Mouse (Mus musculus) lung, embryonic 15.5 days (tissue): ENCODE data around the gene Spata33. TPM values are rescaled to one million over a fixed set of nuclear protein-coding genes. Genes with fewer than 3 reads are reported as not detected.
"Not testable (repeated sequence)": the region's sequence is repeated elsewhere in the genome, so short reads cannot be mapped to it uniquely, and the experiment has no call there.

Experiments
- ATAC-seq: fragments of 200-750 bp; cut with Nextera tagmentation; 2 replicates; pipeline ENCODE4 v1.8.0; 2017; ENCODE audit warnings: moderate number of reproducible peaks, borderline replicate concordance; ENCODE audit not compliant: low FRiP score, low TSS enrichment; ENCODE audit errors: extremely low read depth
- H3K27ac ChIP-seq: fragments of 300-500 bp; sonication (generic); 2 replicates; pipeline ENCODE4 v1.5.1; 2015; ENCODE audit warnings: moderate library complexity, mild to moderate bottlenecking, inconsistent platforms
- H3K27me3 ChIP-seq: fragments of 300-500 bp; sonication (generic); 2 replicates; pipeline ENCODE4 v1.6.1; 2015; ENCODE audit warnings: inconsistent platforms
- H3K36me3 ChIP-seq: fragments of 300-500 bp; sonication (generic); 2 replicates; pipeline ENCODE4 v1.6.1; 2015; ENCODE audit warnings: inconsistent platforms
- H3K4me1 ChIP-seq: fragments of 300-500 bp; sonication (generic); 2 replicates; pipeline ENCODE4 v1.6.1; 2015; ENCODE audit warnings: inconsistent platforms
- H3K4me2 ChIP-seq: fragments of 300-500 bp; sonication (generic); 2 replicates; pipeline ENCODE4 v1.6.1; 2015; ENCODE audit warnings: inconsistent platforms, mild to moderate bottlenecking, moderate library complexity
- H3K4me3 ChIP-seq: fragments of 300-500 bp; sonication (generic); 2 replicates; pipeline ENCODE4 v1.5.1; 2015; ENCODE audit warnings: mild to moderate bottlenecking, inconsistent platforms
- H3K9ac ChIP-seq: fragments of 300-500 bp; sonication (generic); 2 replicates; pipeline ENCODE4 v1.6.1; 2015; ENCODE audit warnings: inconsistent platforms
- H3K9me3 ChIP-seq: fragments of 300-500 bp; sonication (generic); 2 replicates; pipeline ENCODE4 v1.6.1; 2016; ENCODE audit warnings: inconsistent platforms
- WGBS: fragments of 180-500 bp; shearing (Covaris S2); methylation state at CpG from one replicate; pipeline ENCODE4 v1.1.7; 2015; 5-methylcytosine and 5-hydroxymethylcytosine counted together
- polyA plus RNA-seq: library from polyadenylated mRNA; unstranded; fragments of >200 nt; fragmentation: Nextera tagmentation; extraction: Ambion mirVana; gene quantifications from 2 replicates; pipeline ENCODE4 v1.2.1, GENCODE M21; 2015

Spata33 gene
- polyA plus RNA-seq, 1 experiment from 2014 or later, result 4.9 TPM

DNA sequence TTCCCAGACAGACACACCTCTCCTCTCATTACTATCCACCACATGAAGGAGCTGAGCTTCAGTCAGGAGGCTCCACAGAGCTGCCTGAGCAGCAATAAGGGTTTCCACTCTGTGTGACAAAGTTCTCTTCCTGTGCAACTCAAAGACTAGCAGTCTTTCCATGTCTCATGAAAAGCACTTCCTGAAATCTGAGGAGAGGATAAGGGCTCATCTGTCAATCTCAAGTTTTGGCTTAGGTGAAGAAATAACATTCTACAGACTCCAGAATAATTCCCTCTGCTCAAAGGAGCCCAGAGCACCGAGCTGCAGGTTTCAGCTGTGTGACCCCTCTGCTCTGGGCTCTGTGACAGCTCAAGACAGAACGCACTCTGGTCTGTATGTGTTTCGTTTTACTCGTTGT lies 40.3 kb downstream of the Spata33 start:
- H3K27me3 ChIP-seq, result no peaks in the 10 kb centered on the region
- H3K36me3 ChIP-seq, result peaks cover 51% of the 10 kb centered on the region
- no peak overlapping the region for H3K27ac ChIP-seq
- H3K4me3 ChIP-seq, result peak overlapping the region; percentile 90
- H3K4me2 ChIP-seq, result peak overlapping the region; percentile 92
- no peaks in the 10 kb centered on the region for H3K9me3 ChIP-seq
- peak overlapping the region; percentile 97; the same call in 1 of the 2 replicates for H3K9ac ChIP-seq
- peaks cover 20% of the 10 kb centered on the region for H3K4me1 ChIP-seq
- WGBS, result 41% methylated on average over 4 of the region's 4 CpGs
- ATAC-seq, result no peak

DNA sequence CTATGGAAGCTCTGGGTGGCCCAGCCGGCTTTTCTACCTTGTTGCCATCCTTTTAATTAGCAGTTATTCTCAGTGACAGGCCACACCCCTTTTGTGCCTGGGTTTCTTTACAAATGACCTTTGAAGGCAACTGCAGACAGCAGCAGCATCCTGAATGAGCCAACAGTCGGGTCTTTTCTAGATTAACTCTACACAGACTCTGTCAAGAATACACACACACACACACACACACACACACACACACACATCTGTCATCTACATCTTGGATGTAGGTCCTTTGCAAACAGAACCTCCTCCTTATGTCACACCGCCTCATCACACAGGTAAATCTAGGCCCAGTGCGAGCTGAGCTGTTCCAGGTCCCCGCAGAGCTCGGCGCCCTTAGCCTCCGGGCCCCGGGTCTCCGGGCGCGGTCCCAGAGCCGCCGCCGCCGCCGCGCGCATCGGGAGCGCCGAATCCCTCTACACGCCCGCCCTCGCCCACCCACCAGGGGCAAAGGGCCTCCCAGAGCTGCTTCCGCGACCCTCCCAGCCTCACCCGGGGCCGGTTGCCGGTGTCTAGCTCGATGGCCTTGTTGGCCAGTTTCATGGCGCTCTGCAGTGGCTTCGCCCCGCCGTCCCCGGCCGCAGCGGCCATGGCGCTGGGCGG lies 40.9 kb downstream of the Spata33 start:
- peak overlapping the region; percentile 92 for H3K4me2 ChIP-seq
- no peaks in the 10 kb centered on the region for H3K27me3 ChIP-seq
- ATAC-seq, result no peak; the same call in 1 of the 2 replicates
- peaks cover 51% of the 10 kb centered on the region for H3K36me3 ChIP-seq
- WGBS, result under 1% methylated on average over 40 of the region's 40 CpGs
- H3K4me1 ChIP-seq, result peaks cover 20% of the 10 kb centered on the region
- H3K27ac ChIP-seq, result peak overlapping the region; percentile 69
- H3K9me3 ChIP-seq, result no peaks in the 10 kb centered on the region
- peak overlapping the region; percentile 90 for H3K4me3 ChIP-seq
- H3K9ac ChIP-seq, result peak overlapping the region; percentile 97

GRCm38 (mm10) chr8:123254099-123254885 lies 41.7 kb downstream of the Spata33 start, which contains the start of the genes Zfp276 and Vps9d1:
Zfp276 (plus strand) TSS chr8:123254195.
Vps9d1 (minus strand) TSS chr8:123254348.
- peak within 1 kb of the TSS; percentile 97 for H3K9ac ChIP-seq
- peak within 1 kb of the TSS; percentile 92 for H3K4me2 ChIP-seq
- peaks cover 20% of the 10 kb centered on the region for H3K4me1 ChIP-seq
- H3K27me3 ChIP-seq, result no peaks in the 10 kb centered on the region
- H3K27ac ChIP-seq, result peak within 1 kb of the TSS; percentile 69
- ATAC-seq, result peak; percentile 96
- WGBS, result under 1% methylated on average over 91 of the region's 99 CpGs
- H3K4me3 ChIP-seq, result peak within 1 kb of the TSS; percentile 90
- H3K36me3 ChIP-seq, result peaks cover 51% of the 10 kb centered on the region
- H3K9me3 ChIP-seq, result no peaks in the 10 kb centered on the region

DNA sequence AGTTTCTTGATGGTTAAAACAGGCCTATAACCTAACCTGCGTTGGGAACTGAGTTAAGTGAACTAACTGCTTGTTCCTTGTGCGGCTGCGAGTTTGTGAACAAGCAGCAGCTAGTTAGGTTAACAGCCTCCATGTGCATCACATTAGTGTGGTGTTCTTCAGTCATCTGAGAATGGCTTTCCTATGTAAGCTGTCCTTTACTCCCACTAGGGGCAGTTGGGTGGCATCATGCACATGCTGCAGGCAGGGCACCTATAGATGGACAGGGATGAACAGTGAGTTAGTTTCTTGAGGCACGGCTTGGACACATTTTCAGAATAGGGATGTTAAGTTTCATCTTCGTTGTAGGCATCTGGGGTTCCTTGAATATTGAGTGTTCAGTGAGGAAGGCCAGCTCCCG lies 42.5 kb downstream of the Spata33 start:
- Histone ChIP-seq H3K4me2 (peak overlapping the region; percentile 92), H3K4me3 (peak overlapping the region; percentile 90), H3K27me3 (no peaks in the 10 kb centered on the region), H3K4me1 (peaks cover 20% of the 10 kb centered on the region), H3K9ac (peak overlapping the region; percentile 97), H3K27ac (no peak overlapping the region), H3K36me3 (peaks cover 52% of the 10 kb centered on the region), H3K9me3 (no peaks in the 10 kb centered on the region)
- WGBS, result 69% methylated on average over 6 of the region's 6 CpGs
- no peak for ATAC-seq

- Histone ChIP-seq H3K27ac (no peak overlapping the region), H3K4me3 (no peak overlapping the region), H3K36me3 (peaks cover 54% of the 10 kb centered on the region), H3K27me3 (no peaks in the 10 kb centered on the region), H3K9ac (no peak overlapping the region), H3K4me1 (peaks cover 20% of the 10 kb centered on the region), H3K9me3 (no peaks in the 10 kb centered on the region), H3K4me2 (no peak overlapping the region)
- WGBS, result 85% methylated on average over 3 of the region's 3 CpGs
- no peak for ATAC-seq
These were observed 44.5 kb downstream of the Spata33 start for GRCm38 (mm10) chr8:123257114-123257513.

GRCm38 (mm10) chr8:123257593-123257992 lies 45.0 kb downstream of the Spata33 start:
- H3K4me3 ChIP-seq, ATAC-seq, H3K9me3 ChIP-seq, H3K27me3 ChIP-seq, H3K4me2 ChIP-seq, H3K27ac ChIP-seq, H3K9ac ChIP-seq: not testable (repeated sequence)
- Histone ChIP-seq H3K36me3 (peaks cover 56% of the 10 kb centered on the region), H3K4me1 (peaks cover 19% of the 10 kb centered on the region)
- 89% methylated on average over 8 of the region's 8 CpGs for WGBS

DNA sequence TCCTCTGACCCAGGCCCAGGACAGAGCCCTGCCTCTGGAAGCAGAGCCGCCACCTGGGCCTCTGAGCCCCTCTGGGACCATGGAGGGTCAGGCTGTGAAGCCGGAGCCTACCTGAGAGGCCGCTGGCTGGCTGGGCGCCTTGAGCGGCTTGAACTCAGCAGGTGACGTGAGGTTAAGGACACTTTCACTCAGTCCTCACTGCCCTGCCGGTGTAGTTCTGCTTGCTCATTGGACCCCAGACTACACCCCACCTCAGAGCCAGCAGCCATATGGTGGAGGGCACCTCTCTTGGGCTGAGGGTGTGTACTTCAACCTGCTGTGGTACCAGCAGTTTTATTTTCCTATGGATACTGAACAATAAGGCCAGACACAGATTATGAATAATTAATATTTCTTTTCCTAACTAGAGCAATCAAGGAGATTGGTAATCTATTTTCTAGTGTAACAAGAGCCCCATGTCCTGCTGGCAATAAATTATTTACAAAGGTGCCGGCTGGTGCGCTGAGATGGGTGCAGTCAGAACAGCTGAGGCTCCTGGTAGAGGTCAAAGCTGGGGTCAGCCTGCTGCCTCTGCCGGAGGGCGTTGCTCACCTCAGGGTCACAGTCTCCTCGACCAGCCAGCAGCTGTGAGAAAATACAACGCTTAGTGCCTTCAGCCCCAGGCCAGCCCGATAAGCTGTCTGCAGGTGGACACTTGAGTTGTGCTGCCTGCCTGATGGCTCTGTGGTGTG lies 55.5 kb downstream of the Spata33 start:
- Histone ChIP-seq H3K4me3 (no peak overlapping the region), H3K4me2 (no peak overlapping the region), H3K9me3 (no peaks in the 10 kb centered on the region), H3K27ac (no peak overlapping the region), H3K4me1 (no peaks in the 10 kb centered on the region), H3K36me3 (peaks cover 61% of the 10 kb centered on the region), H3K9ac (no peak overlapping the region), H3K27me3 (no peaks in the 10 kb centered on the region)
- ATAC-seq, result no peak
- WGBS, result 70% methylated on average over 14 of the region's 14 CpGs

DNA sequence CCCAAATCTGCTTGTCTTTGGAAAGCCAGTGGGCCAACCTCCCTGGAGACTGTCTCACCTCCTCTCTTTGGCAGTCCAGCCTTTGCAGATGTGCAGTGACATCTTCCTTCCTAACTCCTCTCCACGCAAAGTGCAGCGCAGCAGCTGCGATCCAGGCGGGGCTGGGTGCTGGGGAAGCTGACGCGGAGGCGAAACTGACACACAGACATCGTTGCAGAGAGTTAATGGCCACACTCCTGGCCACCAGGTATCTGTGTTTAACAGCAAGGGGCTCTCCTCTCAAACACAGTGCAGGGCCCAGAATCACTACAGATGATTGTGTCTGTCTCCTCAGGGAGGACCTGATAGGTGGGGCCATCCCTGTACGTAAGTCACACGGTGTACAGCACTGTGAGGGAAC lies 58.5 kb downstream of the Spata33 start:
- no peak overlapping the region for H3K4me2 ChIP-seq
- no peaks in the 10 kb centered on the region for H3K9me3 ChIP-seq
- no peak overlapping the region for H3K9ac ChIP-seq
- WGBS, result 89% methylated on average over 10 of the region's 10 CpGs
- H3K36me3 ChIP-seq, result peaks cover 44% of the 10 kb centered on the region
- H3K4me3 ChIP-seq, result no peak overlapping the region
- H3K27me3 ChIP-seq, result no peaks in the 10 kb centered on the region
- no peak for ATAC-seq
- H3K27ac ChIP-seq, result no peak overlapping the region
- no peaks in the 10 kb centered on the region for H3K4me1 ChIP-seq

Other genes starting within 250 kb of the Spata33 start
- 56.8 and 59.6 TPM in 2 replicates for gene Ankrd11, start 170.6 kb upstream of the Spata33 start, polyA plus RNA-seq
- 45.2 and 46.4 TPM in 2 replicates for gene Spg7, start 149.9 kb upstream of the Spata33 start, polyA plus RNA-seq
- gene Rpl13, start 110.5 kb upstream of the Spata33 start, polyA plus RNA-seq, result 1,444 and 1,500 TPM in 2 replicates
- 0.34 and 0.50 TPM in 2 replicates for gene Cpne7, start 95.5 kb upstream of the Spata33 start, polyA plus RNA-seq
- 16.8 and 16.9 TPM in 2 replicates for gene Sult5a1, start 54.5 kb upstream of the Spata33 start, polyA plus RNA-seq
- 4.5 and 6.1 TPM in 2 replicates for gene Dpep1, start 26.6 kb upstream of the Spata33 start, polyA plus RNA-seq
- 135 and 141 TPM in 2 replicates for gene Chmp1a, start 69 bp upstream of the Spata33 start, polyA plus RNA-seq
- 30.0 and 32.1 TPM in 2 replicates for gene Cdk10, start 12.0 kb downstream of the Spata33 start, polyA plus RNA-seq
- gene Spata2l, start 23.4 kb downstream of the Spata33 start, polyA plus RNA-seq, result 4.6 and 4.8 TPM in 2 replicates
- gene Zfp276, start 41.4 kb downstream of the Spata33 start, polyA plus RNA-seq, result 19.4 and 21.6 TPM in 2 replicates
- 21.9 and 24.6 TPM in 2 replicates for gene Vps9d1, start 41.5 kb downstream of the Spata33 start, polyA plus RNA-seq
- gene Fanca, start 105.7 kb downstream of the Spata33 start, polyA plus RNA-seq, result 29.0 and 30.0 TPM in 2 replicates
- gene Spire2, start 119.9 kb downstream of the Spata33 start, polyA plus RNA-seq, result 1.3 and 1.4 TPM in 2 replicates
- 143 and 162 TPM in 2 replicates for gene Tcf25, start 160.9 kb downstream of the Spata33 start, polyA plus RNA-seq
- not detected in 2 replicates for gene Mc1r, start 194.3 kb downstream of the Spata33 start, polyA plus RNA-seq
- gene Tubb3, start 198.6 kb downstream of the Spata33 start, polyA plus RNA-seq, result 4.6 and 11.4 TPM in 2 replicates
- gene Def8, start 210.7 kb downstream of the Spata33 start, polyA plus RNA-seq, result 29.7 and 31.1 TPM in 2 replicates